Mouse (Mus musculus): ENCODE measurements at regions not wholly inside any gene's neighbourhood (a gene's known extent, or its start where the extent isn't known, plus 50 kb on each side); places are given as distances from the start of the nearest gene placed in this dataset.

DNA sequence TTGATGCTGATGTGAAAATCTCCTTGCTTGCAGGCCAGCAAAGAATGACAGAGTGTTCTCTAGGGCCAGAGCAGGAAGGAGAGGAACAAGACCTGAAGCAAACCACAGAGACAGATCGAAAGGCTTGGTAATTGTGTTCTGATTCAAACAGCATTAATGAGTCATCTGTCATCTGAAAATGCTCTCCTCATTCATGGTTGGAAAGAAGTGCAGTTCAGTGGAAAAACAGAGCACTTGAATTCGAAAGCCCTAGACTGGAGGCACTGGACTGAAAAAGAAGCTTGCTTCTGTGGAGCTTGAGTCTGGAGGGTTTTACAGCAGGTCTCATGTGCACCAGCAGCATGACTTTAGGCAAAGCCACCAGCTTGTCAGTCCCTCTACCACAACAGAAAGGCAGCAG lies 374.3 kb upstream of the B430305J03Rik start:
- no peak for DNase-seq

DNA sequence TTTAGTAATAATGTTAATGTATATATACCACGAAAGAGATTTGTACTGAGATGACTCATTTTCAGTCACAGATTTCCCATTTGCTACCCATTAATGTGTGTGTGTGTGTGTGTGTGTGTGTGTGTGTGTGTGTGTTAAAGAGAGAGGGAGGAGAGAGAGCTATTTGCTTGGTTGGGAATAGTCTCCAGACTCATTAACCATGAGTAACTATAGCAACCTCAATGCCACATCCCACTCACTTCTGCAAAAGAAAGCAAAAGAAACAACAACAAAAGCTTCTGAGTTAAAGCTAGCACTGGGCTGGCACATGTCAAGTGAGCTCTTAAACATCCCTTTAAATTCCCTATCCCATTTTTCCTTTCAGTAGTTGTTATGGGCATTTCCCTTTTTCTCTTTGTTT lies 372.8 kb upstream of the B430305J03Rik start:
- DNase-seq, result no peak

DNA sequence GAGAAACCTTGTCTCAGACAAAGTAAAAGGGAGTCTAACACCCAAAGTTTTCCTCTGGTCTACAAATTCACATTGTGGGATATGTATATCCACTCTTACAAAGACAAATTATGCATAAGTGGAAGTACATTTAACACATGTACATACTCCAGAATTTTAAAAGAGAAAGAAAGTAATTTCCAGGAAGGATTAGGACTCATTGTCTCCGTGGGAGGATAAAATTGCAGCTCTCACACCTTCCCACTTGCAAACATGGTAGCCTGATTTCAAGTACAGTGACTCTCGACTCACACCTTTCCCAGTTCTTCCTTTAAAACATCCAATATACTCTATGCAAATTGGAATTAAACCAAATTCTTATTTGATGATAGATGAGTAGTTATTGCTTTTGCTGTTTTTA lies 351.0 kb upstream of the B430305J03Rik start:
- no peak for DNase-seq

DNA sequence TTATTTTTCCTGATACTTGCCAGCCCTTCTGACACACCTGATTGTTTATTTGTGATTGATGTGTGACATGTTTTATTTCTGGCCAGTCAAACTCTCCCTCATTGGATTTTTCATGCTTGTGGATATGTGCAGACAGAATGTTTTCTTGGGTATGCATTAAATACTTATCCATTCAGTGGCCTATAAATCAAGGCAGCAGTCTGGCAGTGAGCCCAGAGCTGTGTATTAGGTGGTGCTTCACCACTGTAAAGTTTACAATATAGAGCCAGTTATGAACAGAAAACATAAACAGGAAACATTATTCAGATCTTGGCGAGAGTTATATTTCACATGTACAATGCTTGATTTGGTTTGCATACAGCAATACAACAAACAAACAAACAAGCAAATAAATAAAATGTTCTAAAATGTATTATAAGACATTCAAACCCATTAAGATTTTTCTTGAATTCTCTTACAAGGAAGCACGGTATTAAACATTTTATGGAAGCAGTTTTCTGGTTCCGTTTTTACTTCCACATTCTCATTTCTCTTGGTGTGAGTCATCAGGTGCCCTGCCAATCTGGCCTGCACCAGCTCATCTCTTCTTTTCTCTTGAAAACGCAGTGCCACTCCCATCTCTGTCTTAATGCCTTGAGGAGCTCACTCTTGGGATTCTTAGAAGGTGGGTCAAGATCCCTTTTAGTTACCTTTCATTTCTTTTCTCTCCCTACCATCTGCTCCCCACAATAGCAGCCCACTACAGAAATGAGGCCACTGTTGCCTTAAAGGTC lies 322.4 kb upstream of the B430305J03Rik start:
- no peak for DNase-seq

DNA sequence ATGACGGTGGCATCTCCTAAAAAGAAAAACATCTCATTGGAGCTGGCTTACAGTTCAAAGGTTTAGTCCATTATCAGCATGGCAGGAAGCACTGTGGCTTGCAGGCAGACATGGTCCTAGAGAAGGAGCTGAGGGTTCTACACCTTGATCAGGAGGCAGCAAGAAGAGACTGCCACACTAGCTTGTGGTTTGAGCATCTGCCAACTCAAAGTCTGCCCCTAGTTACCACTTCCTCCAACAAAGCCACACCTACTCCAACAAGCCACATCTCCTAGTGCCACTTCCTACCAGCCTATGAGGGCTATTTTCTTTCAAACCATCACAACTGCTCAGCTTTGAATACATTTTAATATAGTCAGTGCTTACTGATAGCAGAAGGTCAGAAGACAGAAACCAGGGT lies 305.1 kb upstream of the B430305J03Rik start:
- DNase-seq, result no peak

DNA sequence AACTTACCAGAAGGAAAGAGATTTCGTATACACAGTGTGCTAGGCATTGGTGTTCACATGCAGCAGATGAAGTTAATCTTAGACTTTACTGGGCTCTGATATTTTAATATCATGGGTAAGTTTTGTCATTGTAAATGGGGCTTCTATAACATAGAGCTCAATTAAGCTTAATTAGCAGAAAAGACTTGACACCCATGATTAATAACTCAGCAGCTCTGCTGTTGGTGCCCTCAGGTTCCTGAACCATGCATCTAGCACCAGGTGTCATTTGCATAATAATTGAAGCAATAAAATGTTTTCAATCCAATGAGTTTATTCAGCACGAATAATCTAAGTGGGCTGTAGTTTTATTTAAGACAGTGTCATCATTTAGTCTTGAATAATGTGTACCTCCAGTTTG lies 290.4 kb upstream of the B430305J03Rik start:
- no peak for DNase-seq

DNA sequence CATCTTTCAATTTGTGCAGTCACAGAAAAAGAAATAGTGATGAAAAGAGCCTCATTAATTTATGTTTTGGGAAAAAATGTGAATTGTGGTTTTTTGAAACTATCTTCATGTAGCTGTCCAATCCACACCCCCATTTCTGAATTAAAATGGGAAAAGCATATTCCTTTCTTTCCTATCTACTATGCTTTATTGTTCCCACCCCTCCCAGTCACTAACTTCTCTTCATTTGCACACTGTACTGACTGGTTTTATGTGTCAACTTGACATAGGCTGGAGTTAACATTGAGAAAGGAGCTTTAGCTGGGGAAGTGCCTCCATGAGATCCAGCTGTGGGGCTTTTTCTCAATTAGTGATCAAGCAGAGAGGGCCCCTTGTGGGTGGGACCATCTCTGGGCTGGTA lies 262.8 kb upstream of the B430305J03Rik start:
- DNase-seq, result no peak

DNA sequence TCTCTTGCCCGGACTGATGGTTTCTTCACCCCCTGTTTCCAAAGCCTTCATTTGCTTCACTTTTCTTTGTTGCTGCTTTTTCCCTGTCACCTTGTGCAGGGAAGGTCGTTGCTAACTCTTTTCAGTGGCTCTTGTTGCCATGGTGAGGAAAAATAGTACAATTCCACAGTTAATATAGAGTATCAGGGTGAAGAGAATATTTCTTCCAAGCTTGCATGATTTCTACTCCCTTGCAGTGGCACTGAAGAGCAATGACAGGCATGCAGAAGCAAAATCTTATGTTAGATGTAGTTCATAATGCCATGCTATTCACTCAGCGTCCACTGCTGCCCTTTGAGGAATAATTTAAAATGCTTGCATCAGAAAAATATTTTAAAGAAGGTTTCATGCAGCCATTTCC lies 262.3 kb upstream of the B430305J03Rik start:
- DNase-seq, result no peak

DNA sequence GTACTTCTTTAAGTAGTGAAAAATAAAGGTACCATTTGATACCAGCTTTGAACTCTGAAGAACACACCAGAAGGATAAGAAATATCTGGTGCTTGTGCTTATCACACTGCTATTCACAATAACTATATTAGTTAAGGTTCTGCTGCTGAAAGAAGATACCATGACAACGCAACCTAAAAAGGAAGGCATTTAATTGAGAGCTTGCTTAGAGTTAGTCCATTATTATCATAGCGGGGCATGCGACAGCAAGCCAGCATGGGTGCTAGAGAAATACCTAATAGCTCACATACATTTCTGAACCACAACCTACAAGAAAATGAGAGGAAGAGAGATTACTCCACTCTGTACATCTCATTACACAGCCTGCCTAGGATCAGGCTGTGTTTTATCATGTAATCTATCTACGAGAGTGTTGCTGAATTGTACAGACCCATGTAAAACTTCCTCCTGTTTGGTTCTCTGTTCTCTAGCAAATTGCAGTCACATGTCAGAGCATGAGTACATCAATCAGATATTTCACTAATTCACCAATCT lies 258.3 kb upstream of the B430305J03Rik start:
- DNase-seq, result no peak

DNA sequence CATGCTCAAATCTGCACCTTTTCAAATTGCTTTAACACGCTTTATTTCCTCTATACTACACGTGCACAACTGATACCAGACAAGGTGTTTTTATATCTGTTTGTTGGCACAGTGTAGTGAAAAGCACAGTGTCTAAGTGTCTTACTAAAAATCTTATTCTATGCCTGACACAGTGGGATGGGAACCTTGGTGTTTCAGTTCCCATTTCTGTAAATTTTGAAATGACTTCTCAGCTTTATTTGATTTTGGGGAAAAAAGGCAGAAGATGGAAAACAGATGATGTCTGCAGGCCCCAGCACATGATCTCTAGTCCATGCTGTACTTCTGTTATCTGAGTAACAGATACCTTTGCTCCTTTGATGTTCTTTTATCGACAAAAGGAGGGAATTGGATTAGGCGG lies 239.7 kb upstream of the B430305J03Rik start:
- DNase-seq, result no peak

DNA sequence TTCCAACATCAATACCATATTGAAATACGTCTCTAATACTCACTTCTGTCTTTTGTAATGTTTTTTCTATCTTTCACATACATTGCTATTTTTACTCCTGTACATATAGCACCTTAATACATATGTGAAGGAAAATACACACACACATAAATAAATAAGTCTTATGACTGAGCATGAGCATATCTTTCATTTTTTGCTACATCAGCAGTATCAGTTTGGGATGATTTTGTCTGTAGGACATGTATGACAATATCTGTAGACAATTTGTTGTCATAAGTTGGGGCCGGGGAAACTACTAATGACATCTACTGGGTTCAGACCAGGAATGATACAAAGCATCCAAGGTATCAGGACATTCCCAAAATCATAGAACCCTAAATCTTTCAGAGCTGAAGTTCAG lies 237.1 kb upstream of the B430305J03Rik start:
- DNase-seq, result no peak

DNA sequence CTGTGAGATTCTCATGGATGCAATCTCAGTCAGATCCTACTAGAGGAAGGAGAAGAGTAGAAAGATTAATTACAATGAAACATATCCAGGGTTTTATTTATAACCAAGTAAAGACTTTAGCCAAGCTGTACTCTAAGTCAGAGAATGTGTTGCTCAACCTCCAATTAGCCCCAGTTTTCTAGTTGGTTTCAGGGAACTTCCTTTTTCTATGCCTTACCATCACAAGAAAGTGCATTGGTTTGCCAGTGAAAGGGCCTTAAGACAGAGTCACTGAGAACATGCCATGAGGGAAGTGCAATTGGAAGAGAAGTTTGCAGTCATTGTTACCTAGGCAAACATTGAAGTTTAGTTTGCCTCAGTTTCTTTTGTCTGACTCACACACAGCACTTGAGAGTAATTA lies 229.8 kb upstream of the B430305J03Rik start:
- no peak for DNase-seq

DNA sequence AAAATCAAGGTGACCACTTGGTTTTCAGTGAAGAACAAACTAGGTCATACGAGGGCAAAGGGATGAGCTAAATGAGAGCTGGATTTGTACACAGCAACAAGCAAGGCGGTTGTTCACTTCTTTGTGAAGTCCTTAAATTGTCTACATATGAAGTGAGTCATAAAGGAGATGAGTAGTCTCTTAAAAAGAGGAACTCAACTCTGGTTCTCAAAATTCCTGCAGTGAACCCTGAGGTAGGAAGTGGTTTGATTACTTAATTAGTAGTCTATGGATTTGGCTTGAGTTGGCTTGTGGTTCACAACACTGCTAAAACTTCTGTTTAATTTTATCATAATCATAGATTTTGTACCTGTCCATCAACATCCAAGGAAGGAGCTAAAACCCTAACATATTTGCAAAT lies 226.6 kb upstream of the B430305J03Rik start:
- DNase-seq, result no peak

DNA sequence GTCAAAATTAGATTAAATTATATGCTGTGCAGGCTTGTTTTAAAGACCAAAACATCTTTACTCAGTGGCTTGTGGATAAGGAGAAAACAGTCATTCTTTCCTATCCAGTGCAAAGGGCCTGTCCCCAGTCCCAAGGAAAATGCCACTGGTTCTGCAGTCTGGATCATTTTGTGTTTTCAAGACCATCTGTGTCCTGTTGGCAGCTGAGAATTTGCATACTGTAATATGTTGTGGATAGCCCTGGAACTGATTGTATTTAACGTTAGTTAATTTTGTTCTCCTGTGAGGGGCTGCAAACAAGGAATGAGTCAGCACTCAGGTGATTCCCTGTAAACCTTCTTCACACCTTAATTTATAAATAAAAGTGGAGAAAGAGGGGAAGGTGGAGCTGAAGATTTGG lies 217.9 kb upstream of the B430305J03Rik start:
- no peak for DNase-seq

DNA sequence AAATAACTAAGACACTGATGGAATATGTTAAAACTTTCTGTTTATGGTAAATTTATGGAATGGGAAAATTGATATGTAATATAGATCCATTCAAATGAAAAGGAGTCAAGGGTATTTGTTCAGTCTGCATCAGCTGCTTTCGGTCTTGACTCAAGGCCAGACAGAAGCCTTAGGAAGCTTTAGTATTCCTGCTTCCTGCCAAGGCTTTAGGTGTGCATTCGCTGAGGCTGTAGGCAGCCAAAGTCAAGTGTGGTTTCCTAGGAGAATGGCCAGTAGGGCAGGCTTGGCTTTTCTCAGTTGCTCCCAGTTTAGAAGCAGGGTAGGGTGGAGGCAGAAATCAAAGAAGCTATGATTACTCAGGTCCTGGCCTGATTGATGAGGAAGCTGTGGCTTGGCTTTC lies 217.2 kb upstream of the B430305J03Rik start:
- no peak for DNase-seq

DNA sequence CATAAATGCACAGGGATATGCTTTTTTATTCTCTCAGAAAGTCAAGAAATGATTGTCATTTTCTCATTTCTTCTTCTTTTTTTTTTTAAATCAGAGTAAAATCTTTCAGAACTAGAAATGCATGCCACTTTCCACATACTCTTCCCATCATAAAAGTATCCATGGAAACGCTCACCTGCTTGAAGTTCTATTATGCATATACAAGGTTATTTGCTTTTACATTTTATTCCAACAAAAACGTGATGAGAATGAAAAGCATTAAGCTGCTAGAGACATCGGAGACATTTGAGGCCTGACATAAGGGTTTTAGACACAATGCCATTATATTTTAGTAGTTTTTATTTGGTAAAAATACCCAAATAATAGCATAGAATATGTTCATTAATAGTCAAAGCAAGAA lies 214.5 kb upstream of the B430305J03Rik start:
- DNase-seq, result no peak

DNA sequence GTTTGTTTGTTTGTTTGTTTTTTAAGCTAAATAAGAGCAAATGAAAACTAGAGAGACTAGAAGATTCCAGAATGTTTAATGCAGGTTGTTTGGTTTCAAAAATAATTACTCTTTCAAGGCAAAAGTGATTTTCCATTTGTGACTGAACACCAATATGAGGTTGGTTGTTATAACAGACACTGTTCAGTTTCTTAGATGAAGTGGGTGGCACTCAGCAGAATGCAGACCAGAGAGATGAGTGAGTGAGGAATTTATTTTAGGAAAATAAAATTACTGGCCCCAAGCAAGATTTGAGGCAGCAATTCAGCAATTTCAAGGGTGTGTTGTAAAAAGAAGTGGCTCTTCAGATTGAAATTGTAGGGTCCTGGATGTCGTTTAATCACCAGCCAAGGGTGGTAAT lies 171.4 kb upstream of the B430305J03Rik start:
- no peak for DNase-seq

DNA sequence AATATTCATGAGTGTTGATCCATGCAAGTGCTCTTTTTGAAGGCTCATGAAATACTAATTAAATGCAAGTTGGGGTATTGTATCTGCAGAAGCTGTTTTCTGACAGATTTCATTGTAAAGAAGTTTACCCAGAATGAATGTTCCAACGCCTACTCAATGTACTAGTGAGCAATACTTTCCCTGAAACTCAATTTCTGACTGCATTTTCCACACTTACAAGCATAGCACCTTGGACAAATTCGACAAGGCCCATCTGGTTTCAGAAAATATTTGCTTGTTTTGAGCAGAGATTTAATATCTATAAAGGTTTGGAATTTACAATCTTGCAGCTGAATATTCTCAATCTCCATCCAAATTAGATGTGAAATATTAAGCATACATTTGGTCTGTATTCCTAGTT lies 170.0 kb upstream of the B430305J03Rik start:
- no peak for DNase-seq

DNA sequence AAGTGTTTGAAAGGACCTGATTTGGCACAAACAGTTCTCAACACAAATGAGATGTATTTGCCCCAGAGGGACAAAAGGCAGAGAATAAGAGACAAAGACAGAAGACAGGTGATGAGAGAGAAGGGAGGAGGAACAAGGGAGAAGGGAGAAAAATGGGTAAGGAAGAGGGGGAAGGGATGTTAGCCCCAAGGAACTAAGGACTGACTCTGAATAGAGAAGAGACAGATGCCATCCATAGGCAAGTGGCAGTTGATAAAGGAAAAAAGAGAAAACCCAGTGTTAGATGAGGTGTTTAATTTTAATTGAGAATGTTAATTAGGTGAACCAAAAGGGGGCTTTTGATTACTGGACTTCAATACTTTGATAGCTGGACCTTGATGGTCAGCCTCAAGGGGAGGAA lies 137.4 kb upstream of the B430305J03Rik start:
- DNase-seq, result no peak

DNA sequence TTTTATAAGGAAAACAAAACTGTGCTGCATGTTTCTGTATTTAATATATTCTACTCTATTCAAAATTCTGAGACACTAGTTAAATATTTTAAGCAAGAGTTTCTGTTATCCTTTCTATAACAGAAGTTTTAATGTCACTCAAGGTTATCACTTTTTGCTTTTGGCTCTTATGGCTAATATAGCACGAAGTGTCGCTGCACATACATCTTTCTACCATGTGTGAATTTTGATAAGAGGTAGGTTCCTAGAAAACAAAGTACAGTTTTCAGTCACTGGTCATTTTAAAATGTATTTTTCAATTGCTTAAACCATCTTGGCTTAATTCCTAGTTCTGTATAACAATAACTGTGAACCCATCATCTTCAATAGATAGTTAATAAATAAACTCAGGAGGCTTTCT lies 129.1 kb upstream of the B430305J03Rik start:
- no peak for DNase-seq

DNA sequence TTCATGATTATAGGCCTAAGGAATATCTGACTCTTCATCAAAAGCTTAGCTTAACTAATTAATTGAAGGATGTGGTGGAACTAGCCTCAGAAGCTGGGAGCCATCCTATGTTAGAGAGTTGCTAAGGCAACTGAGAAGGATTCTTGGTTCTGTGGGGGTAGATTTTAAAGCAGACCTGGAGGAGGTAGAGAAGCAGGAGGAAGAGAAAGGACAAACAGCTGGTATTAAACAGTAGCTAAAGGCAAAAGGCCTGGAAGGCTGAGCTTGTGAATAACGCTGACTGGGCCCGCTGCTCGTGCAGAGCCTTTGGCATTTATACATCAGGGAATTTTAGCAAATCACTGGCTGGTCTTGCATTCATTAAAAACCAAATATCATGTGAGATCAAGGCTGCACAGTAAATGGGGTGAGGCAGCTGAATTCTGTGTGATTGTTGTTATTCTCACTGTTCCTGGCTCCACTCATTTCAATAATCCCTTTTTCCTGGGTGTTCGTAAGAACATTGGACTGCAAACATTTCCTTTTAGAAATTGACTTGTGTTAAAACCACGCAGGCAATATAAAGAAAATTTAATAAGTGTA lies 121.1 kb upstream of the B430305J03Rik start:
- no peak for DNase-seq

DNA sequence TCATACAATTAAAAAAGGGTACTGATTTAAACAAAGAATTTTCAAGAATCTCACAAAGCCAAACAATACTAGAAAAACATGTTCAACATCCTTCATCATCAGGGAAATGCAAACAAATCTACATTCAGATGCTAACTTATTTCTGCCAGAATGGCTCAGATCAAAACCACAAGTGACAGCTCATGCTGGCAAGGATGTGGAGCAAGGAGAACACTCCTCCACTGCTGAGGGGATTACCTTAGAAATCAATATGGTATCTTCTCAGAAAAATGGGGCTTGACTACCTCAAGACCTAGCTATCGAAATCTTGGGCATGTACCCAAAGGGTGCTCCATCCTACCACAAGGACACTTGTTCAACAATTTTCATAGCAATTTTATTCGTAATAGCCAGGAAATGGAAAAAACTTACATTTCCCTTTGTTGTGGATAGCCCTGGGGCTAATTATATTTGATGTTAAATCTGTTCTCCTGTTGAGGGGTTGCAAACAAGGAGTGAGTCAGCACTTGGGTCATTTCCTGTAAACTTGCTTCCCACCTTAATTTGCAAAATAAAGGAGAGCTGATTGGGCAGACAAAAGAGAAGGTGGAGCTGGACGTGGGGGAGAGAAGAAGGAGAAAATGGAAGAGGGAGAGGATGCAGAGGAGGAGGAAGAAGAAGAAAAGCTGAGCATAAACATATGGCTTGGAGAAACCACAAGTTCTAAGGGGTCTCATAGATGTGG lies 113.3 kb upstream of the B430305J03Rik start:
- no peak for DNase-seq

DNA sequence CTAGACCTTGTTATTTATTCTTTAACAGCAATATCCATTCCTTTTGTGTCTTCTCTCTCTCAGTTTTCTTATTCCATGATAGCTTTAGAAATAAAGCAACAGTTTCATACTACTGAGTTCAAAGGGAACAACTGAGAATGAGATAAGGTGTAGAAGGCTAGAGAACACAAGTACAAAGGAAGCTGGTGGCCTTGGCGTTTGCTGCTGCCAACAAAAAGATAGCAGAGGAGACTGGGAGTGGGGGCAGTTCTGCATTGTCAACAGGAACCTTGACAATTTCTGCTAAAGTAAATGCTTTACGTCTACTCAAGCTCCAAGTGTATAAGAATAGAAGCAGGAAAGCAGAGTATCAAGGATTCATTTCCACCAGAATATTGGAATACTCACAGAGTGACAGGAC lies 109.3 kb upstream of the B430305J03Rik start:
- DNase-seq, result no peak

DNA sequence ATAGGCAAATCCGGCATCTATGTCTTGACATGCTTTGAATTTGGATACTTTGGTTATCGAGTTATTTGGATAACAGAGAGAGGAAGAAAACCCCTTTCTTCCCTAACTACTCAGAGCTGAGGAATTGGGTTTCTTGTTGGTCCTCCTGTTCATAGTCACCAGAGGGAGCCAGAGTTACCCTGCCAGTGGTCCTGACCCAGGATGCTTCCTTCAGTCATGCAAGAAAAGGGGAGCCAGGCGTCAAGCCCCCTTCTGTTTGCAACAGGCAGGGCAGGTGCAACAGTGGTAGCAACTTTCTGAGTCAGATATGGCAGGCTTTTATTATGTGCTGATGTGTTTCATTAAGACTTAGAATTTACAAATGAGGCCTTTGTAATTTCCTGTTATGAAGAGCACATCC lies 101.4 kb upstream of the B430305J03Rik start:
- peak; percentile 49 for DNase-seq

Measured in thymus, postnatal 4 days (tissue).